Comparison of ENCODE assay signal across 8 mouse cellular contexts in genomic region chr14:49172582-49172988, GRCm38 (mm10). TPM values are rescaled to one million over a fixed set of nuclear protein-coding genes. Genes with fewer than 3 reads are reported as not detected.
DNase-seq lines count a peak whose midpoint lies in the region; ATAC-seq lines count a peak whose summit lies in the region.

No protein-coding gene starts in this region.

- intact Hi-C loops in left cerebral cortex, postnatal 36 days (cut with DNase I) = loop anchor here (5.0 kb wide), 1 partner anchor 105 kb away; the partner anchor contains the start of genes Ap5m1 and Exoc5

- DNase-seq in ZHBTc4 (ENCODE audit: low read depth, low spot score) = peak; percentile 65
- peak; percentile 66 for DNase-seq in cerebellum, adult 9-11 months
- DNase-seq in frontal cortex, postnatal 10 days (ENCODE audit: low spot score in 2 of 2) = peak; percentile 23 to 62
- DNase-seq in left cerebral cortex, postnatal 36 days (ENCODE audit: low spot score in 2 of 2) = peak; percentile 58 to 73
- DNase-seq in right cerebral cortex, postnatal 14 days = peak; percentile 54

- ATAC-seq in inflammation-experienced regulatory T-cells, adult 6 months = peak; percentile 55
- peak; percentile 45 for ATAC-seq in megakaryocyte progenitor cell, adult 5-6 weeks (replicated peaks; ENCODE audit: poor library complexity)
- ATAC-seq in monocyte, adult 5-6 weeks (replicated peaks; ENCODE audit: insufficient number of reproducible peaks, low FRiP score, low TSS enrichment, poor library complexity, severe bottlenecking) = no peak; the same call in 1 of the 2 replicates

RNA-seq across cellular contexts. Expression of gene Naa30, which starts 0.6 kb away (rescaled TPM):
- 10 to 100 TPM in 1 of 3 experiments, 1 to 10 TPM in 2; 5.5 to 11.0 (median 9.1) TPM for polyA plus RNA-seq in inflammation-experienced regulatory T-cells, adult 6 months (2017; shearing (Covaris generic))
- total RNA-seq in left cerebral cortex, postnatal 36 days (2021) = 10 to 100 TPM; 31.5 to 39.0 TPM
- 21.6 and 21.8 TPM in 2 replicates for total RNA-seq in megakaryocyte progenitor cell, adult 5-6 weeks (2015)
- total RNA-seq in megakaryocyte progenitor cell, adult 5-6 weeks (2017) = 26.8 and 29.1 TPM in 2 replicates
- 33.4 to 62.2 TPM (median 36.2 TPM) in 3 replicates for total RNA-seq in monocyte, adult 5-6 weeks (2017)
